Mouse (Mus musculus) lung, postnatal 14 days (tissue): ENCODE measurements at regions not wholly inside any gene's neighbourhood (a gene's known extent, or its start where the extent isn't known, plus 50 kb on each side); places are given as distances from the start of the nearest gene placed in this dataset.

Experiments
- DNase-seq: peaks from one replicate; pipeline ENCODE4 v3.0.0; 2021

GRCm38 (mm10) chr11:48098063-48098462 is 109.3 kb upstream of the Sgcd start:
- DNase-seq, result no peak

- no peak for DNase-seq
Measured at GRCm38 (mm10) chr11:48097455-48097854, 108.7 kb upstream of the Sgcd start.

- peak; percentile 13 for DNase-seq
Measured at GRCm38 (mm10) chr11:48067072-48067471, 78.3 kb upstream of the Sgcd start.

- no peak for DNase-seq
Measured at GRCm38 (mm10) chr11:48063719-48064118, 75.0 kb upstream of the Sgcd start.

GRCm38 (mm10) chr11:48061501-48061900 is 72.7 kb upstream of the Sgcd start:
- no peak for DNase-seq

GRCm38 (mm10) chr11:48051156-48051866 is 62.5 kb upstream of the Sgcd start:
- DNase-seq, result peak; percentile 7

GRCm38 (mm10) chr11:48048311-48048710 is 59.5 kb upstream of the Sgcd start:
- no peak for DNase-seq
